Mouse (Mus musculus): ENCODE results near the gene Capzb. TPM values are rescaled to one million over a fixed set of nuclear protein-coding genes. Genes with fewer than 3 reads are reported as not detected.

The Capzb gene
- polyA plus RNA-seq, 1 experiment: 4.7 TPM

- Histone ChIP-seq H3K4me3 (replicated peaks) (no peak overlapping the region), H3K9me3 (ENCODE audit: control insufficient read depth, low read length) (no peaks in the 10 kb centered on the region), H3K36me3 (ENCODE audit: control insufficient read depth) (peaks cover 82% of the 10 kb centered on the region), H3K4me1 (ENCODE audit: control insufficient read depth) (no peaks in the 10 kb centered on the region), H3K27me3 (ENCODE audit: control insufficient read depth) (no peaks in the 10 kb centered on the region)
- no peak for TF ChIP-seq TAL1 (IDR thresholded peaks at IDR 0.05; ENCODE audit: low read length)
- no peak for TF ChIP-seq GATA1 (IDR thresholded peaks at IDR 0.05; ENCODE audit: low read length)
Observed at GRCm38 (mm10) chr4:139259302-139259871, 66.7 kb downstream of the Capzb start.

GRCm38 (mm10) chr4:139262981-139263380 lies 70.3 kb downstream of the Capzb start:
- Histone ChIP-seq H3K36me3 (ENCODE audit: control insufficient read depth) (peaks cover 90% of the 10 kb centered on the region), H3K4me3 (replicated peaks) (no peak overlapping the region), H3K27me3 (ENCODE audit: control insufficient read depth) (no peaks in the 10 kb centered on the region), H3K4me1 (ENCODE audit: control insufficient read depth) (no peaks in the 10 kb centered on the region), H3K9me3 (ENCODE audit: control insufficient read depth, low read length) (no peaks in the 10 kb centered on the region)
- TF ChIP-seq GATA1 (IDR thresholded peaks at IDR 0.05; ENCODE audit: low read length): no peak
- no peak for TF ChIP-seq TAL1 (IDR thresholded peaks at IDR 0.05; ENCODE audit: low read length)

GRCm38 (mm10) chr4:139265783-139266499 lies 73.2 kb downstream of the Capzb start:
- TF ChIP-seq TAL1 (IDR thresholded peaks at IDR 0.05; ENCODE audit: low read length) (no peak), GATA1 (IDR thresholded peaks at IDR 0.05; ENCODE audit: low read length) (no peak)
- Histone ChIP-seq H3K27me3 (ENCODE audit: control insufficient read depth) (no peaks in the 10 kb centered on the region), H3K36me3 (ENCODE audit: control insufficient read depth) (peaks cover 81% of the 10 kb centered on the region)

GRCm38 (mm10) chr4:139266500-139266865 lies 73.8 kb downstream of the Capzb start:
- no peaks in the 10 kb centered on the region for H3K4me1 ChIP-seq (ENCODE audit: control insufficient read depth)
- peaks cover 77% of the 10 kb centered on the region for H3K36me3 ChIP-seq (ENCODE audit: control insufficient read depth)
- H3K4me3 ChIP-seq (replicated peaks): no peak overlapping the region
- H3K27me3 ChIP-seq (ENCODE audit: control insufficient read depth): no peaks in the 10 kb centered on the region
- no peaks in the 10 kb centered on the region for H3K9me3 ChIP-seq (ENCODE audit: control insufficient read depth, low read length)
- TF ChIP-seq TAL1 (IDR thresholded peaks at IDR 0.05; ENCODE audit: low read length) (no peak), GATA1 (IDR thresholded peaks at IDR 0.05; ENCODE audit: low read length) (no peak)

More at GRCm38 (mm10) chr4:139265783-139266499, 73.2 kb downstream of the Capzb start:
- Histone ChIP-seq H3K4me1 (ENCODE audit: control insufficient read depth) (no peaks in the 10 kb centered on the region), H3K9me3 (ENCODE audit: control insufficient read depth, low read length) (no peaks in the 10 kb centered on the region), H3K4me3 (replicated peaks) (no peak overlapping the region)

GRCm38 (mm10) chr4:139267335-139267734 lies 74.6 kb downstream of the Capzb start:
- no peak overlapping the region for H3K4me3 ChIP-seq (replicated peaks)
- H3K9me3 ChIP-seq (ENCODE audit: control insufficient read depth, low read length): no peaks in the 10 kb centered on the region
- H3K36me3 ChIP-seq (ENCODE audit: control insufficient read depth): peaks cover 71% of the 10 kb centered on the region
- H3K27me3 ChIP-seq (ENCODE audit: control insufficient read depth): no peaks in the 10 kb centered on the region
- no peaks in the 10 kb centered on the region for H3K4me1 ChIP-seq (ENCODE audit: control insufficient read depth)
- TF ChIP-seq GATA1 (IDR thresholded peaks at IDR 0.05; ENCODE audit: low read length) (no peak), TAL1 (IDR thresholded peaks at IDR 0.05; ENCODE audit: low read length) (no peak)

GRCm38 (mm10) chr4:139268242-139268641 lies 75.5 kb downstream of the Capzb start:
- no peak for TF ChIP-seq TAL1 (IDR thresholded peaks at IDR 0.05; ENCODE audit: low read length)
- no peak for TF ChIP-seq GATA1 (IDR thresholded peaks at IDR 0.05; ENCODE audit: low read length)
- Histone ChIP-seq H3K4me1 (ENCODE audit: control insufficient read depth) (no peaks in the 10 kb centered on the region), H3K9me3 (ENCODE audit: control insufficient read depth, low read length) (no peaks in the 10 kb centered on the region), H3K4me3 (replicated peaks) (no peak overlapping the region), H3K27me3 (ENCODE audit: control insufficient read depth) (no peaks in the 10 kb centered on the region), H3K36me3 (ENCODE audit: control insufficient read depth) (peaks cover 62% of the 10 kb centered on the region)

- no peaks in the 10 kb centered on the region for H3K4me1 ChIP-seq (ENCODE audit: control insufficient read depth)
Observed at GRCm38 (mm10) chr4:139270168-139270567, 77.5 kb downstream of the Capzb start.

GRCm38 (mm10) chr4:139271562-139271961 lies 78.9 kb downstream of the Capzb start:
- H3K9me3 ChIP-seq (ENCODE audit: control insufficient read depth, low read length): no peaks in the 10 kb centered on the region
- no peaks in the 10 kb centered on the region for H3K27me3 ChIP-seq (ENCODE audit: control insufficient read depth)
- peaks cover 51% of the 10 kb centered on the region for H3K36me3 ChIP-seq (ENCODE audit: control insufficient read depth)
- no peak for TF ChIP-seq GATA1 (IDR thresholded peaks at IDR 0.05; ENCODE audit: low read length)
- no peak for TF ChIP-seq TAL1 (IDR thresholded peaks at IDR 0.05; ENCODE audit: low read length)
- no peak overlapping the region for H3K4me3 ChIP-seq (replicated peaks)
- no peaks in the 10 kb centered on the region for H3K4me1 ChIP-seq (ENCODE audit: control insufficient read depth)

More at GRCm38 (mm10) chr4:139270168-139270567, 77.5 kb downstream of the Capzb start:
- H3K27me3 ChIP-seq (ENCODE audit: control insufficient read depth): no peaks in the 10 kb centered on the region
- no peaks in the 10 kb centered on the region for H3K9me3 ChIP-seq (ENCODE audit: control insufficient read depth, low read length)
- H3K4me3 ChIP-seq (replicated peaks): no peak overlapping the region
- TF ChIP-seq GATA1 (IDR thresholded peaks at IDR 0.05; ENCODE audit: low read length): no peak
- no peak for TF ChIP-seq TAL1 (IDR thresholded peaks at IDR 0.05; ENCODE audit: low read length)
- peaks cover 54% of the 10 kb centered on the region for H3K36me3 ChIP-seq (ENCODE audit: control insufficient read depth)

GRCm38 (mm10) chr4:139272951-139273680 lies 80.4 kb downstream of the Capzb start:
- H3K9me3 ChIP-seq (ENCODE audit: control insufficient read depth, low read length): no peaks in the 10 kb centered on the region
- TF ChIP-seq GATA1 (IDR thresholded peaks at IDR 0.05; ENCODE audit: low read length): no peak
- no peak for TF ChIP-seq TAL1 (IDR thresholded peaks at IDR 0.05; ENCODE audit: low read length)
- H3K36me3 ChIP-seq (ENCODE audit: control insufficient read depth): peaks cover 49% of the 10 kb centered on the region
- no peaks in the 10 kb centered on the region for H3K4me1 ChIP-seq (ENCODE audit: control insufficient read depth)
- no peak overlapping the region for H3K4me3 ChIP-seq (replicated peaks)
- no peaks in the 10 kb centered on the region for H3K27me3 ChIP-seq (ENCODE audit: control insufficient read depth)
